Mouse (Mus musculus): ENCODE data around the gene Pkp3. TPM values are rescaled to one million over a fixed set of nuclear protein-coding genes. Genes with fewer than 3 reads are reported as not detected.

Pkp3 gene
- polyA plus RNA-seq, 1 experiment from 2014 or later = 150 TPM

DNA sequence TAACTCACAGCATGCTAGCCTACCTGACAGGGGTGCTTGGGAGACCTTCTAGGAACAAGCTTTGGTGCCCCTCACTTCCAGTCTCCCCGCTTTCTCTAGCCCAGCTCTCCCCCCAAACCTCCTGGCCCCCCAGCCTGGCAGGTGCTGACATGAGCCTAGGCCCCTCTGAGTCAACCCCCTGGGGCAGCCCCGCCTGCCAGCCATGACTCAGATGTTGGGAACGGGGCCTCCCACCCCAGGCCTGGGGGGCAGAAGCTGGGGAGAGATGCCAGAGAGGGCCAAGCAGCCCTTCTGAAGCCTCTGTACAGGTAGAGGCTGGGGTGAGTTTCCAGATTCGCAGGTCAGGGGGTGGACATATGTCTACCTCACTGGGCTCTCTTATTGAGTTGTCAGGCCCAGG is 858 bp downstream of the Pkp3 start:
- H3K4me1 ChIP-seq = peaks cover 9% of the 10 kb centered on the region; the same call in 1 of the 2 replicates
- 69% methylated on average over 4 of the region's 4 CpGs for WGBS
- H3K9me3 ChIP-seq = no peaks in the 10 kb centered on the region
- ATAC-seq (ENCODE audit: insufficient number of reproducible peaks, low FRiP score, low TSS enrichment, low read depth) = no peak
- 0 out of 2 replicates have a peak, but pooled peaks cover 6% of the 10 kb centered on the region for H3K36me3 ChIP-seq
- peak overlapping the region; percentile 35 for H3K4me3 ChIP-seq
- H3K27ac ChIP-seq = peak overlapping the region; percentile 66
- peaks cover 7% of the 10 kb centered on the region; the same call in 1 of the 2 replicates for H3K27me3 ChIP-seq
- H3K9ac ChIP-seq = no peak overlapping the region
- H3K4me2 ChIP-seq = 0 out of 2 replicates have a peak overlapping the region, but pooled peaks have one; percentile 27

GRCm38 (mm10) chr7:141079481-141080449 is 1.7 kb downstream of the Pkp3 start:
- H3K9ac ChIP-seq = peak overlapping the region; percentile 35
- H3K4me2 ChIP-seq = peak overlapping the region; percentile 27
- H3K27ac ChIP-seq = peak overlapping the region; percentile 66
- 0 out of 2 replicates have a peak, but pooled peaks cover 6% of the 10 kb centered on the region for H3K36me3 ChIP-seq
- H3K4me3 ChIP-seq = peak overlapping the region; percentile 35
- ATAC-seq (ENCODE audit: insufficient number of reproducible peaks, low FRiP score, low TSS enrichment, low read depth) = no peak
- no peaks in the 10 kb centered on the region for H3K9me3 ChIP-seq
- WGBS = 26% methylated on average over 32 of the region's 34 CpGs
- H3K27me3 ChIP-seq = peaks cover 7% of the 10 kb centered on the region; the same call in 1 of the 2 replicates
- H3K4me1 ChIP-seq = peaks cover 9% of the 10 kb centered on the region; the same call in 1 of the 2 replicates

GRCm38 (mm10) chr7:141087894-141088293 is 9.9 kb downstream of the Pkp3 start:
- Histone ChIP-seq H3K4me2 (no peak overlapping the region), H3K27me3 (peaks cover 52% of the 10 kb centered on the region)
- ATAC-seq (ENCODE audit: insufficient number of reproducible peaks, low FRiP score, low TSS enrichment, low read depth) = no peak; the same call in 1 of the 2 replicates

DNA sequence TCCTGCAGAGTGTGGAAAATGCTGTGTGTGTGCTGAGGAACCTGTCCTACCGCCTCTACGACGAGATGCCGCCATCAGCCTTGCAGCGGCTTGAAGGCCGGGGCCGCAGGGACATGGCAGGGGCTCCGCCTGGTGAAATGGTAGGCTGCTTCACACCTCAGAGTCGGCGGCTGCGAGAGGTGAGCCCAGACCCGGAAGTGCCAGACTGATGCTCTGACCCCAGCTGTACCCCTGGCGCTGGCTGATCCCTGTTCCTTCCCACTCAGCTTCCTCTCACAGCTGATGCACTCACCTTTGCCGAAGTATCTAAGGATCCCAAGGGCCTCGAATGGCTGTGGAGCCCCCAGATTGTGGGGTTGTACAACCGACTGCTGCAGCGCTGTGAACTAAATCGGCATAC is 10.5 kb downstream of the Pkp3 start:
- ATAC-seq (ENCODE audit: insufficient number of reproducible peaks, low FRiP score, low TSS enrichment, low read depth) = no peak

More at GRCm38 (mm10) chr7:141087894-141088293, 9.9 kb downstream of the Pkp3 start:
- H3K27ac ChIP-seq = no peak overlapping the region
- 0 out of 2 replicates have a peak, but pooled peaks cover 3% of the 10 kb centered on the region for H3K36me3 ChIP-seq
- no peak overlapping the region for H3K9ac ChIP-seq
- H3K9me3 ChIP-seq = no peaks in the 10 kb centered on the region
- H3K4me1 ChIP-seq = peaks cover 26% of the 10 kb centered on the region
- WGBS = 25% methylated on average over 8 of the region's 8 CpGs
- H3K4me3 ChIP-seq = no peak overlapping the region

GRCm38 (mm10) chr7:141090228-141090627 is 12.2 kb downstream of the Pkp3 start:
- Histone ChIP-seq H3K4me1 (peaks cover 28% of the 10 kb centered on the region), H3K4me3 (no peak overlapping the region), H3K4me2 (no peak overlapping the region), H3K27me3 (peaks cover 56% of the 10 kb centered on the region), H3K36me3 (no peaks in the 10 kb centered on the region), H3K9ac (no peak overlapping the region), H3K9me3 (no peaks in the 10 kb centered on the region), H3K27ac (0 out of 2 replicates have a peak overlapping the region, but pooled peaks have one; percentile 17)
- WGBS = 68% methylated on average over 8 of the region's 8 CpGs
- ATAC-seq (ENCODE audit: insufficient number of reproducible peaks, low FRiP score, low TSS enrichment, low read depth) = no peak

More for the DNA sequence above, 10.5 kb downstream of the Pkp3 start:
- no peak overlapping the region for H3K27ac ChIP-seq
- H3K4me1 ChIP-seq = peaks cover 26% of the 10 kb centered on the region
- no peak overlapping the region for H3K4me3 ChIP-seq
- H3K9ac ChIP-seq = no peak overlapping the region
- H3K9me3 ChIP-seq = no peaks in the 10 kb centered on the region
- 0 out of 2 replicates have a peak overlapping the region, but pooled peaks have one; percentile 7 for H3K4me2 ChIP-seq
- H3K36me3 ChIP-seq = no peaks in the 10 kb centered on the region
- WGBS = 11% methylated on average over 18 of the region's 18 CpGs
- peaks cover 56% of the 10 kb centered on the region for H3K27me3 ChIP-seq

- ATAC-seq (ENCODE audit: insufficient number of reproducible peaks, low FRiP score, low TSS enrichment, low read depth) = peak; percentile 66; the same call in 1 of the 2 replicates
- Histone ChIP-seq H3K9ac (no peak overlapping the region), H3K4me1 (peaks cover 31% of the 10 kb centered on the region), H3K27ac (no peak overlapping the region; the same call in 1 of the 2 replicates), H3K4me3 (peak overlapping the region; percentile 19), H3K9me3 (no peaks in the 10 kb centered on the region), H3K4me2 (peak overlapping the region; percentile 38), H3K27me3 (peaks cover 50% of the 10 kb centered on the region), H3K36me3 (no peaks in the 10 kb centered on the region)
- 8% methylated on average over 37 of the region's 37 CpGs for WGBS
Measured at GRCm38 (mm10) chr7:141092051-141092735, 14.2 kb downstream of the Pkp3 start.

DNA sequence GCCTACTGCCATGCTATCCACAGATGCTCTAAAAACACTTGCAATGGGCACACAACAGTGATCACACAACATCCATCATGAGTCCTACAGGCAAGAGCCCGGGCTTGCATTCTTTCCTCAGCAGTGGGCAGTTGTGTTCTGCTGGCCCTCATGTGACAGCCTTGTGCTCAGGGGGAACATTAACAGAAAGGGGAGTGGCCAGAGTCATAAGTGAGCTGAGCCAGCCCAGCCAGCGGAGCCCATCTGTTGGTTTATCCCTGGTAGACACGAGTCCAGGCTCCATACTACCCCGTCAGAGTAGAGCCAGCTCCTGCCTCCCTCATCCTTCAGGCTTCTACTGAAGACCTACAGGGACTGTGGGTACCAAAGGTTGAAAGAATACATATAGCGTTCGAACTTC is 15.9 kb downstream of the Pkp3 start:
- Histone ChIP-seq H3K9ac (no peak overlapping the region), H3K4me3 (no peak overlapping the region), H3K4me2 (no peak overlapping the region), H3K4me1 (peaks cover 20% of the 10 kb centered on the region), H3K9me3 (no peaks in the 10 kb centered on the region), H3K36me3 (no peaks in the 10 kb centered on the region), H3K27me3 (peaks cover 45% of the 10 kb centered on the region), H3K27ac (no peak overlapping the region)
- no peak for ATAC-seq (ENCODE audit: insufficient number of reproducible peaks, low FRiP score, low TSS enrichment, low read depth)
- WGBS = 76% methylated on average over 6 of the region's 6 CpGs

DNA sequence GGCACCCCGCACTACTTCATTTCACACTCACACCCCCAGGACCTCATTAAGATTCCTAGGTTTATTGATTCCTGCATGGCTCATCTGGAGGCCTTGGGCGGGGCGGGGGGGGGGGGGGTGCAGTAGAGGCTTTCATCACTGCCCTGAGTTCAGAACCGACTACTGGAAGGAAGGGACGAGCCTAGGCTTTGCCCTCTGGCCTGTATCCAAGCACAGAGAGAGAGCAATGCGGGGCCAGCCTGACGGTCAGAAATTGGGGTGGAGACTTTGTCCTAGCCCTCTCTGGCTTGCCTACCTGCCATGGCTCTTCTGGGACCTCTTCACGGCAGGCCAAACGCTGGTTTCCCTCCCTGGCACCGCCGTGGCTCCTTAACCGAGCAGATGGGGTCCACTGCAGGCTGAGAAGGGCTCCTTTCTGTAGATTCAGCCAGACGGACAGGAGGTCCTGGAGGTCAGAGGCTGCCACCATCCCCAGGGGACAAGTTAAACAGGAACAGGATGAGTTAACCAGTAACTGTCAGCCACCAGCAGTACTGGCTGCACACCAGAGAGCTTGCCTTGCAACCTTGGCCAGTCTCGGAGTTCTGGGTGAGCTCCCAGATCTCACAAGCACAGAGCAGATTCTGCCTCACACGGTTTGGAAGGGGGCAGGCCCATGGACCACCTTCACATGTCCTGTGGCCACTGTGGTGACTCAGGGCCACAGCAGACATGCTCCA is 16.6 kb downstream of the Pkp3 start:
- Histone ChIP-seq H3K4me2 (no peak overlapping the region), H3K4me1 (peaks cover 22% of the 10 kb centered on the region), H3K4me3 (no peak overlapping the region), H3K36me3 (no peaks in the 10 kb centered on the region), H3K27me3 (peaks cover 44% of the 10 kb centered on the region), H3K9ac (no peak overlapping the region), H3K27ac (no peak overlapping the region), H3K9me3 (no peaks in the 10 kb centered on the region)
- 59% methylated on average over 15 of the region's 15 CpGs for WGBS
- ATAC-seq (ENCODE audit: insufficient number of reproducible peaks, low FRiP score, low TSS enrichment, low read depth) = no peak

GRCm38 (mm10) chr7:141096021-141096420 is 18.0 kb downstream of the Pkp3 start:
- no peak for ATAC-seq (ENCODE audit: insufficient number of reproducible peaks, low FRiP score, low TSS enrichment, low read depth)
- 81% methylated on average over 6 of the region's 6 CpGs for WGBS
- H3K4me2 ChIP-seq = no peak overlapping the region
- no peaks in the 10 kb centered on the region for H3K36me3 ChIP-seq
- H3K4me3 ChIP-seq = no peak overlapping the region
- H3K9ac ChIP-seq = no peak overlapping the region
- H3K9me3 ChIP-seq = no peaks in the 10 kb centered on the region
- H3K27ac ChIP-seq = no peak overlapping the region
- peaks cover 46% of the 10 kb centered on the region for H3K27me3 ChIP-seq
- H3K4me1 ChIP-seq = peaks cover 31% of the 10 kb centered on the region

DNA sequence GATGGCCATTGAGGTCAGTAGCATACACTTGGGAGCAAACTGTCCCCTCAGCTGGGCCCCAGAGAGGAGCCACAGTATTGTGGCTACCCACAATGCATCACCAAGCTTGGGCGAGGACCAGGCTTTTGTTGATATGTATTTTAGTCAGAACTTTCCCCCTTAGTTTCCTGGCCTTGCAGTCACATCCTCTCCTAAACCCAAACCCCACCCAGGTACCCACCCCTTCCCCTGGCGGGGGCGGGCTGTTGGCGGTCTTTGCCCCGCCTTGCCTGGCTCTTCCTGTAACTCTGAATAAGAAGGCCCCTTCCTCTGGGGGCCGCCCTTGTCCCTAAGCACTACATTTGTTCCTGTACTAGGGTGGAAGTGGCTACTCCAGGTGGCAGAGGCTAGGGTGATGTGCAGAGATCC is 18.6 kb downstream of the Pkp3 start:
- Histone ChIP-seq H3K4me1 (peaks cover 28% of the 10 kb centered on the region), H3K4me3 (no peak overlapping the region), H3K27ac (0 out of 2 replicates have a peak overlapping the region, but pooled peaks have one; percentile 18), H3K9ac (no peak overlapping the region), H3K36me3 (no peaks in the 10 kb centered on the region), H3K27me3 (peaks cover 47% of the 10 kb centered on the region), H3K9me3 (no peaks in the 10 kb centered on the region), H3K4me2 (no peak overlapping the region)
- no peak for ATAC-seq (ENCODE audit: insufficient number of reproducible peaks, low FRiP score, low TSS enrichment, low read depth)
- 40% methylated on average over 6 of the region's 6 CpGs for WGBS

DNA sequence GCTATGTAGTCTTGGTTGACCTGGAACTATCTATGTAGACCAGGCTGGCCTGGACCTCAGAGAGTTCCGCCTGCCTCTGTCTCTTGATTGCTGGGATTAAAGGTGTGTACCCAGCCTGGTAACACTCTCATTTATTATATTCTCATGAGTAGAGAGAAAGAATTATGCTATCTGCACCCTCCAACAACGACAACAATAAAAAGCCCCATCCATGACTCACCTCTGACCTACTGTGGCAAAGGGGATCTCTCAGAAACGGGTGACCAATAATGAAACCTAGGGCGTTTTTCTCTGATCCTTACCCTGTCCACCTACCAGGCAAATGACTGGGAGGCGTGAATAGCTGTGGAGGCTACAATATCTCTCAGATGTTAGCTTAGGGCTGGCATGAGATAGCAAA is 19.2 kb downstream of the Pkp3 start:
- Histone ChIP-seq H3K4me1 (peaks cover 23% of the 10 kb centered on the region), H3K27me3 (peaks cover 50% of the 10 kb centered on the region), H3K4me3 (no peak overlapping the region), H3K9ac (no peak overlapping the region), H3K36me3 (no peaks in the 10 kb centered on the region), H3K9me3 (no peaks in the 10 kb centered on the region), H3K4me2 (no peak overlapping the region), H3K27ac (0 out of 2 replicates have a peak overlapping the region, but pooled peaks have one; percentile 18)
- ATAC-seq (ENCODE audit: insufficient number of reproducible peaks, low FRiP score, low TSS enrichment, low read depth) = no peak
- WGBS = 79% methylated on average over 5 of the region's 5 CpGs

All from limb, embryonic 15.5 days (tissue).